Mouse (Mus musculus) C2C12 (cell line): ENCODE data around the gene Adam30. TPM values are rescaled to one million over a fixed set of nuclear protein-coding genes. Genes with fewer than 3 reads are reported as not detected.

Experiments used
- H3K27me3 ChIP-seq: one replicate; pipeline ENCODE4 v1.6.1; 2011; ENCODE audit not compliant: control insufficient read depth, insufficient read depth, insufficient read length
- H3K36me3 ChIP-seq: one replicate; pipeline ENCODE4 v1.6.1; 2011; ENCODE audit not compliant: control insufficient read depth, insufficient read depth
- H3K4me3 ChIP-seq: one replicate; pipeline ENCODE4 v1.5.1; 2011; ENCODE audit warnings: mild to moderate bottlenecking, control low read depth; ENCODE audit not compliant: poor library complexity, insufficient read depth, severe bottlenecking
- H3K79me2 ChIP-seq: one replicate; pipeline ENCODE4 v1.6.1; 2011; ENCODE audit not compliant: control insufficient read depth, insufficient read depth
- H3K79me3 ChIP-seq: one replicate; pipeline ENCODE4 v1.6.1; 2011; ENCODE audit warnings: low read depth, control low read depth
- H3ac ChIP-seq: one replicate; pipeline ENCODE3; 2011; ENCODE audit warnings: low read depth; ENCODE audit not compliant: control insufficient read depth, insufficient read length
- CEBPB ChIP-seq: IDR thresholded peaks from one replicate; pipeline ENCODE4 v1.6.1; 2011; ENCODE audit warnings: low read depth, mild to moderate bottlenecking, control low read depth, moderate library complexity
- CTCF ChIP-seq: IDR thresholded peaks from one replicate; pipeline ENCODE4 v1.5.1; 2011; ENCODE audit not compliant: control insufficient read depth, insufficient read depth, insufficient read length
- FOSL1 ChIP-seq: IDR thresholded peaks from one replicate; pipeline ENCODE4 v1.8.0; 2011; ENCODE audit warnings: mild to moderate bottlenecking, low read length; ENCODE audit not compliant: poor library complexity, insufficient read depth, severe bottlenecking
- MAX ChIP-seq: IDR thresholded peaks from one replicate; pipeline ENCODE4 v1.6.1; 2011; ENCODE audit warnings: mild to moderate bottlenecking, control low read depth
- MYOD1 ChIP-seq: IDR thresholded peaks from one replicate; pipeline ENCODE4 v1.6.1; 2011; ENCODE audit warnings: low read depth; ENCODE audit not compliant: control insufficient read depth, insufficient read length
- MYOG ChIP-seq: IDR thresholded peaks from one replicate; pipeline ENCODE4 v1.6.1; 2011; ENCODE audit not compliant: control insufficient read depth, insufficient read length; ENCODE audit errors: extremely low read depth
- USF1 ChIP-seq: IDR thresholded peaks from one replicate; pipeline ENCODE4 v1.6.1; 2011; ENCODE audit warnings: low read depth, mild to moderate bottlenecking, control low read depth, moderate library complexity
- polyA plus RNA-seq: library from polyadenylated mRNA; unstranded; fragments of >200 nt; fragmentation: generic; extraction: Trizol; gene quantifications from one replicate; pipeline ENCODE4 v1.2.1, GENCODE M21; 2012; ENCODE audit warnings: missing spikeins

Gene Adam30
- polyA plus RNA-seq, 1 experiment: not detected

GRCm38 (mm10) chr3:98147706-98148105 is 12.7 kb upstream of the Adam30 start:
- no peaks in the 10 kb centered on the region for H3K79me2 ChIP-seq
- H3K79me3 ChIP-seq: no peaks in the 10 kb centered on the region
- peaks cover 70% of the 10 kb centered on the region for H3K36me3 ChIP-seq
- no peak for TF ChIP-seq CTCF
- TF ChIP-seq USF1: no peak
- TF ChIP-seq FOSL1: no peak
- no peak for TF ChIP-seq MYOD1
- no peak for TF ChIP-seq CEBPB
- TF ChIP-seq MYOG: no peak
- TF ChIP-seq MAX: no peak
- H3K27me3 ChIP-seq: no peaks in the 10 kb centered on the region
- no peak overlapping the region for H3K4me3 ChIP-seq
- H3ac ChIP-seq: no peak overlapping the region

- no peaks in the 10 kb centered on the region for H3K79me2 ChIP-seq
- H3ac ChIP-seq: no peak overlapping the region
- H3K79me3 ChIP-seq: no peaks in the 10 kb centered on the region
- no peak for TF ChIP-seq CEBPB
- TF ChIP-seq FOSL1: no peak
- TF ChIP-seq MYOD1: no peak
- TF ChIP-seq USF1: no peak
- TF ChIP-seq MAX: no peak
- TF ChIP-seq CTCF: no peak
- TF ChIP-seq MYOG: no peak
- peaks cover 48% of the 10 kb centered on the region for H3K36me3 ChIP-seq
- no peak overlapping the region for H3K4me3 ChIP-seq
- no peaks in the 10 kb centered on the region for H3K27me3 ChIP-seq
These were observed 10.5 kb upstream of the Adam30 start for GRCm38 (mm10) chr3:98149881-98150280.

GRCm38 (mm10) chr3:98151016-98151415 is 9.4 kb upstream of the Adam30 start:
- no peak overlapping the region for H3ac ChIP-seq
- no peaks in the 10 kb centered on the region for H3K27me3 ChIP-seq
- H3K79me3 ChIP-seq: no peaks in the 10 kb centered on the region
- H3K4me3 ChIP-seq: no peak overlapping the region
- TF ChIP-seq MYOG (no peak), FOSL1 (no peak), CEBPB (no peak), MYOD1 (no peak), MAX (no peak), CTCF (no peak), USF1 (no peak)
- H3K36me3 ChIP-seq: peaks cover 39% of the 10 kb centered on the region
- H3K79me2 ChIP-seq: no peaks in the 10 kb centered on the region

GRCm38 (mm10) chr3:98153460-98153859 is 7.0 kb upstream of the Adam30 start:
- H3K79me2 ChIP-seq: no peaks in the 10 kb centered on the region
- H3K79me3 ChIP-seq: no peaks in the 10 kb centered on the region
- H3K4me3 ChIP-seq: no peak overlapping the region
- TF ChIP-seq FOSL1 (no peak), MYOD1 (no peak), MYOG (no peak), MAX (no peak), USF1 (no peak), CTCF (no peak), CEBPB (no peak)
- no peaks in the 10 kb centered on the region for H3K27me3 ChIP-seq
- H3ac ChIP-seq: no peak overlapping the region
- H3K36me3 ChIP-seq: peaks cover 14% of the 10 kb centered on the region

- Histone ChIP-seq H3ac (no peak overlapping the region), H3K4me3 (no peak overlapping the region), H3K27me3 (no peaks in the 10 kb centered on the region), H3K79me3 (no peaks in the 10 kb centered on the region), H3K36me3 (no peaks in the 10 kb centered on the region), H3K79me2 (no peaks in the 10 kb centered on the region)
- no peak for TF ChIP-seq CEBPB
- no peak for TF ChIP-seq CTCF
- no peak for TF ChIP-seq USF1
- no peak for TF ChIP-seq MYOG
- no peak for TF ChIP-seq MYOD1
- TF ChIP-seq MAX: no peak
- TF ChIP-seq FOSL1: no peak
These were observed 4.3 kb upstream of the Adam30 start for GRCm38 (mm10) chr3:98156158-98156557.

- Histone ChIP-seq H3K36me3 (no peaks in the 10 kb centered on the region), H3K4me3 (no peak overlapping the region), H3K27me3 (no peaks in the 10 kb centered on the region), H3K79me3 (no peaks in the 10 kb centered on the region), H3ac (no peak overlapping the region), H3K79me2 (no peaks in the 10 kb centered on the region)
- no peak for TF ChIP-seq MYOD1
- TF ChIP-seq CTCF: no peak
- TF ChIP-seq MYOG: no peak
- TF ChIP-seq FOSL1: no peak
- TF ChIP-seq CEBPB: no peak
- TF ChIP-seq MAX: no peak
- no peak for TF ChIP-seq USF1
These were observed 3.4 kb upstream of the Adam30 start for GRCm38 (mm10) chr3:98157073-98157472.
